Mouse (Mus musculus): ENCODE measurements at regions not wholly inside any gene's neighbourhood (a gene's known extent, or its start where the extent isn't known, plus 50 kb on each side); places are given as distances from the start of the nearest gene placed in this dataset.

- no peak for DNase-seq (ENCODE audit: inconsistent ontology term)
Observed at GRCm38 (mm10) chr8:100796628-100797027, 1380.4 kb upstream of the Cdh8 start.

- no peak for DNase-seq (ENCODE audit: inconsistent ontology term)
Observed at GRCm38 (mm10) chr8:100793951-100794350, 1377.7 kb upstream of the Cdh8 start.

- DNase-seq (ENCODE audit: inconsistent ontology term) = no peak
Observed at GRCm38 (mm10) chr8:100790592-100791141, 1374.4 kb upstream of the Cdh8 start.

GRCm38 (mm10) chr8:100788132-100788531, 1371.9 kb upstream of the Cdh8 start:
- DNase-seq (ENCODE audit: inconsistent ontology term) = no peak

- peak; percentile 49 for DNase-seq (ENCODE audit: inconsistent ontology term)
Observed at GRCm38 (mm10) chr8:100772742-100773370, 1356.6 kb upstream of the Cdh8 start.

GRCm38 (mm10) chr8:100769617-100770016, 1353.3 kb upstream of the Cdh8 start:
- DNase-seq (ENCODE audit: inconsistent ontology term) = peak; percentile 46

GRCm38 (mm10) chr8:100733927-100734326, 1317.7 kb upstream of the Cdh8 start:
- no peak for DNase-seq (ENCODE audit: inconsistent ontology term)

- DNase-seq (ENCODE audit: inconsistent ontology term) = no peak
Observed at GRCm38 (mm10) chr8:100702365-100702764, 1286.1 kb upstream of the Cdh8 start.

- no peak for DNase-seq (ENCODE audit: inconsistent ontology term)
Observed at GRCm38 (mm10) chr8:100695043-100695442, 1278.8 kb upstream of the Cdh8 start.

- no peak for DNase-seq (ENCODE audit: inconsistent ontology term)
Observed at GRCm38 (mm10) chr8:100678580-100678979, 1262.3 kb upstream of the Cdh8 start.

Data from Muller cell, postnatal 12 days (primary cell).